Mouse (Mus musculus) hindbrain, embryonic 14.5 days (tissue): ENCODE measurements around the gene Vwa3a. TPM values are rescaled to one million over a fixed set of nuclear protein-coding genes. Genes with fewer than 3 reads are reported as not detected.

Experiments
- polyA plus RNA-seq: library from polyadenylated mRNA; unstranded; fragments of >200 nt; fragmentation: Nextera tagmentation; extraction: Ambion mirVana; gene quantifications from 2 replicates; pipeline ENCODE4 v1.2.1, GENCODE M21; 2014

Vwa3a gene
- polyA plus RNA-seq, 1 experiment from 2014 or later: 2.6 TPM

Other genes with a start within 250 kb of the Vwa3a start
- 249 and 268 TPM in 2 replicates for gene Uqcrc2, start 104.1 kb upstream of the Vwa3a start, polyA plus RNA-seq
- gene Pdzd9, start 69.0 kb upstream of the Vwa3a start, polyA plus RNA-seq: 0.43 and 0.76 TPM in 2 replicates
- gene Mosmo, start 61.7 kb upstream of the Vwa3a start, polyA plus RNA-seq: 13.1 and 13.6 TPM in 2 replicates
- not detected in 2 replicates for gene Gm5737, start 73.0 kb downstream of the Vwa3a start, polyA plus RNA-seq
- 15.0 and 15.9 TPM in 2 replicates for gene Eef2k, start 103.5 kb downstream of the Vwa3a start, polyA plus RNA-seq
- gene Polr3e, start 178.4 kb downstream of the Vwa3a start, polyA plus RNA-seq: 16.6 and 17.9 TPM in 2 replicates
- gene Cdr2, start 243.0 kb downstream of the Vwa3a start, polyA plus RNA-seq: 19.6 and 23.1 TPM in 2 replicates
- 0.31 and 0.37 TPM in 2 replicates for gene Mfsd13b, start 243.2 kb downstream of the Vwa3a start, polyA plus RNA-seq